ENCODE assay signal across 8 mouse cellular contexts in genomic region chr13:109926277-109926920, GRCm38 (mm10).
DNase-seq lines count a peak whose midpoint lies in the region; ATAC-seq lines count a peak whose summit lies in the region.

No protein-coding gene starts in this region.

- H3K9me3 ChIP-seq in forebrain, embryonic 13.5 days (replicated peaks): no peaks in the 10 kb centered on the region
- no peaks in the 10 kb centered on the region for H3K9me3 ChIP-seq in intestine, embryonic 14.5 days (ENCODE audit: control insufficient read depth, low read length)
- H3K9me3 ChIP-seq in limb, embryonic 15.5 days: no peaks in the 10 kb centered on the region

- 23% methylated on average over 15 of the region's 15 CpGs for WGBS in forebrain, embryonic 13.5 days
- WGBS in intestine, embryonic 14.5 days: 32% methylated on average over 15 of the region's 15 CpGs
- WGBS in limb, embryonic 15.5 days: 33% methylated on average over 15 of the region's 15 CpGs

- DNase-seq in adrenal gland, adult (ENCODE audit: inconsistent age in 2 of 2, low spot score in 1 of 2): peak; percentile 25 to 50
- no peak for DNase-seq in adrenal gland, postnatal 4 days (ENCODE audit: low spot score in 2 of 2)
- peak; percentile 26 for DNase-seq in WW6 (ENCODE audit: low read depth, low spot score)
- DNase-seq in intestine, embryonic 14.5 days (ENCODE audit: low spot score): peak; percentile 53
- DNase-seq in neural tube, embryonic 10.5 days (ENCODE audit: extremely low spot score, low spot score): peak; percentile 40
- DNase-seq in thymus, postnatal 25 days: peak; percentile 23

- peak overlapping the region; percentile 53 for H3K4me2 ChIP-seq in forebrain, embryonic 13.5 days
- peak overlapping the region; percentile 39 for H3K4me2 ChIP-seq in intestine, embryonic 14.5 days (ENCODE audit: low read length)
- peak overlapping the region; percentile 36 for H3K4me2 ChIP-seq in limb, embryonic 15.5 days

- peak overlapping the region; percentile 19 for H3K4me3 ChIP-seq in forebrain, embryonic 13.5 days
- H3K4me3 ChIP-seq in intestine, embryonic 14.5 days (ENCODE audit: low read depth, low read length): no peak overlapping the region
- H3K4me3 ChIP-seq in limb, embryonic 15.5 days: peak overlapping the region; percentile 11; the same call in 1 of the 2 replicates

- peak; percentile 99 for ATAC-seq in forebrain, embryonic 13.5 days
- peak; percentile 67 for ATAC-seq in intestine, embryonic 14.5 days (replicated peaks; ENCODE audit: low FRiP score, low TSS enrichment, low read depth)
- ATAC-seq in limb, embryonic 15.5 days (ENCODE audit: insufficient number of reproducible peaks, low FRiP score, low TSS enrichment, low read depth): peak; percentile 71; the same call in 1 of the 2 replicates

- no peaks in the 10 kb centered on the region for H3K27me3 ChIP-seq in forebrain, embryonic 13.5 days
- H3K27me3 ChIP-seq in intestine, embryonic 14.5 days (replicated peaks; ENCODE audit: control insufficient read depth, insufficient read depth, low read length): no peaks in the 10 kb centered on the region
- H3K27me3 ChIP-seq in limb, embryonic 15.5 days: no peaks in the 10 kb centered on the region

- peak overlapping the region; percentile 63 for H3K27ac ChIP-seq in forebrain, embryonic 13.5 days
- no peak overlapping the region for H3K27ac ChIP-seq in intestine, embryonic 14.5 days (ENCODE audit: low read depth)
- no peak overlapping the region for H3K27ac ChIP-seq in limb, embryonic 15.5 days

- no peaks in the 10 kb centered on the region for H3K36me3 ChIP-seq in forebrain, embryonic 13.5 days (ENCODE audit: poor library complexity, severe bottlenecking)
- H3K36me3 ChIP-seq in intestine, embryonic 14.5 days (ENCODE audit: control insufficient read depth, insufficient read depth, low read length): no peaks in the 10 kb centered on the region
- no peaks in the 10 kb centered on the region for H3K36me3 ChIP-seq in limb, embryonic 15.5 days

- H3K9ac ChIP-seq in forebrain, embryonic 13.5 days: peak overlapping the region; percentile 19; the same call in 1 of the 2 replicates
- H3K9ac ChIP-seq in intestine, embryonic 14.5 days (ENCODE audit: low read length): no peak overlapping the region
- no peak overlapping the region for H3K9ac ChIP-seq in limb, embryonic 15.5 days

- peaks cover 16% of the 10 kb centered on the region for H3K4me1 ChIP-seq in forebrain, embryonic 13.5 days
- no peaks in the 10 kb centered on the region for H3K4me1 ChIP-seq in intestine, embryonic 14.5 days (replicated peaks; ENCODE audit: control insufficient read depth, insufficient read depth, low read length)
- H3K4me1 ChIP-seq in limb, embryonic 15.5 days: peaks cover 4% of the 10 kb centered on the region; the same call in 1 of the 2 replicates

Comparison
In these comparisons a context has a peak if more than half of its experiments do, and no peak if none do; other contexts are left out.
1. DNase-seq: peak in adrenal gland, adult (2 of 2), WW6 (single experiment), intestine, embryonic 14.5 days (single experiment), neural tube, embryonic 10.5 days (single experiment) and thymus, postnatal 25 days (single experiment); none in adrenal gland, postnatal 4 days (0 of 2).
2. Peak in every context shown above with its lines, with median percentiles within 50 percentile points of each other: ATAC-seq and H3K4me2 ChIP-seq.